Mouse (Mus musculus): ENCODE data around the gene Pkp4. TPM values are rescaled to one million over a fixed set of nuclear protein-coding genes. Genes with fewer than 3 reads are reported as not detected.
"Not testable (repeated sequence)": the region's sequence is repeated elsewhere in the genome, so short reads cannot be mapped to it uniquely, and the experiment has no call there.

Pkp4 gene
- polyA plus RNA-seq, 1 experiment from 2014 or later: 15.0 TPM

DNA sequence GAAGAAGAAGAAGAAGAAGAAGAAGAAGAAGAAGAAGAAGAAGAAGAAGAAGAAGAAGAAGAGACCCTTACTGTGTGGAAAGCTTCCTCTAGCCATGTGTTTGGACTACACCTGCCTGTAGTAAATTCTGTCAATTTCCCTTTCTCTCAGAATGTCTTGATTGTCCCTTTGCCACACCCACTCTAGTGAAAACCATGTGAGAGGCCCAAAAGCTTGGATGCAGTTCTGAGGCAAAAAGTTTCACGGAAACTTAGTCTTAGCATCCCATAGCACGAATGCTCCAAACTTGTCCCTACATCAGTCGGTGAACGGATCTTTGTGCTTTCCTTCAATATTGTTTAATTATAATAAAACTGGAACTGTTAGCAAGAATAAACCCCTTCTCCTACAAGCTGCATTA, 234.0 kb downstream of the Pkp4 start:
- no peak overlapping the region for H3K27ac ChIP-seq
- WGBS: 97% methylated on average over 4 of the region's 4 CpGs
- H3K4me3 ChIP-seq: no peak overlapping the region
- H3K36me3 ChIP-seq: no peaks in the 10 kb centered on the region
- H3K27me3 ChIP-seq (ENCODE audit: low read depth, poor library complexity, severe bottlenecking): no peaks in the 10 kb centered on the region
- no peak for DNase-seq (ENCODE audit: low spot score)
- no peaks in the 10 kb centered on the region for H3K9me3 ChIP-seq (replicated peaks)
- H3K4me1 ChIP-seq: no peaks in the 10 kb centered on the region

DNA sequence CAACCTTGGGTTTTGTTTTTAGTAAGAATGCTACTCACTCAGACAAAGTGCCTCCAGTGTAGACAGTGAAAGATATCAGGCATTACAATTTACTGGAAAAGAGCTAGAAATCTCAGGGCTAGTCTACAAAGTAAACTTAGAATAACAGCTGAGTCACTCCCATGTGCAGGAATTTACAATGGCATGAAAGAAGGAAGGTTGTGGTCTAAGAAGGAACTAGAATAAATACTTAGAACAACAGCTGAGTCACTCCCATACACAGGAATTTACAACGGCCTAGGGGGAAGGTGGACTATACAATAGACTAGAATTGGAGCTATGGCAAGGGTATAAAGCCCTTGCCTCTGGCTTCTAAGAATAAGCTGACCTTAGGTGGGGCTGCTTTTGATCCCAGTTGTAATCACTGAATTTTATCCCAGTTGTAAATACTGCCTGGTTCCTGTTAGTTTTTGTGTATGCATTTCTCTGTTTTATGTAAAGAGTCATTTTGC, 234.6 kb downstream of the Pkp4 start:
- not testable (repeated sequence) for H3K9me3 ChIP-seq (replicated peaks); H3K4me1 ChIP-seq; H3K36me3 ChIP-seq; H3K27me3 ChIP-seq (ENCODE audit: low read depth, poor library complexity, severe bottlenecking); H3K27ac ChIP-seq; H3K4me3 ChIP-seq; DNase-seq (ENCODE audit: low spot score)
- 98% methylated on average over 1 of the region's 1 CpGs for WGBS

DNA sequence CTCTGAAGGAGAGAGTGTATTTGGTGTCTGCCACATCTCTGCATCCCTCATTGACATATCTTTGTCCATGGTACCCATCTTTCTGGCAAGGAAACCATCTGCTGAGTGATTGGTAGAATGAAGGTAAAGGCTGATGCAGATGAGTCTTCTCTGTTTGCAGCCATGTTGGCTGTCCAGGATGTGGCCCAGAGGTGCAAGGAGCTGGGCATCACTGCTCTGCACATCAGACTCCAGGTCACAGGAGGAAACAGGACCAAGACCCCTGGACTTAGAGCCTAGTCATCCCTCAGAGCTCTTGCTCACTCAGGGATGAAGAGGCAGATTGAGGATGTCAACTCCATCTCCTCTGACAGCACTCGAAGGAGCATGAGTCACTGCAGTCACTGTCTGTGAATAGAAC, 235.9 kb downstream of the Pkp4 start:
- Histone ChIP-seq H3K27ac (no peak overlapping the region), H3K27me3 (ENCODE audit: low read depth, poor library complexity, severe bottlenecking) (no peaks in the 10 kb centered on the region), H3K9me3 (replicated peaks) (no peaks in the 10 kb centered on the region), H3K36me3 (no peaks in the 10 kb centered on the region), H3K4me3 (no peak overlapping the region), H3K4me1 (0 out of 2 replicates have a peak, but pooled peaks cover 4% of the 10 kb centered on the region)
- no peak for DNase-seq (ENCODE audit: low spot score)
- 93% methylated on average over 1 of the region's 1 CpGs for WGBS

DNA sequence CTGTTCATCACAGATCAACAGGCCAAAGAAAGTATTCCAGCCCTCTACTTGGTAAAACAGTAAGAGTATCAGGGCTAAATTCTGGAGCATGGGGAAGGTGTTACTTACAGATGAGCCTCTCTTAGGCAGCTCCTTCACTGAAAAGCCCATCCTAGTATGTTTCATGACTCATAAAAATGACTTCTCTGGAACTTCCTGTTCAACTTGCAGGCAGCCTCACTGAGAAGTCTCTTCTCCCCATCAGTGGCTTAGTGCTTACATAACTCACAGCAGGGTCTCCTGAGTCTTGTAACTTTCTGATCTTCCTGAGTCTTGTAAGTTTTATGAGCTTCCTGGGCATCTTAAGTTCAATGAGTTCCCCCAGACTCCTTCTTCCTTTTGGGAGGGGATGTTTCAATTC, 236.9 kb downstream of the Pkp4 start:
- DNase-seq (ENCODE audit: low spot score): no peak
- H3K27ac ChIP-seq: no peak overlapping the region
- no peak overlapping the region for H3K4me3 ChIP-seq
- no peaks in the 10 kb centered on the region for H3K9me3 ChIP-seq (replicated peaks)
- no peaks in the 10 kb centered on the region for H3K27me3 ChIP-seq (ENCODE audit: low read depth, poor library complexity, severe bottlenecking)
- H3K36me3 ChIP-seq: no peaks in the 10 kb centered on the region
- H3K4me1 ChIP-seq: peaks cover 12% of the 10 kb centered on the region; the same call in 1 of the 2 replicates

DNA sequence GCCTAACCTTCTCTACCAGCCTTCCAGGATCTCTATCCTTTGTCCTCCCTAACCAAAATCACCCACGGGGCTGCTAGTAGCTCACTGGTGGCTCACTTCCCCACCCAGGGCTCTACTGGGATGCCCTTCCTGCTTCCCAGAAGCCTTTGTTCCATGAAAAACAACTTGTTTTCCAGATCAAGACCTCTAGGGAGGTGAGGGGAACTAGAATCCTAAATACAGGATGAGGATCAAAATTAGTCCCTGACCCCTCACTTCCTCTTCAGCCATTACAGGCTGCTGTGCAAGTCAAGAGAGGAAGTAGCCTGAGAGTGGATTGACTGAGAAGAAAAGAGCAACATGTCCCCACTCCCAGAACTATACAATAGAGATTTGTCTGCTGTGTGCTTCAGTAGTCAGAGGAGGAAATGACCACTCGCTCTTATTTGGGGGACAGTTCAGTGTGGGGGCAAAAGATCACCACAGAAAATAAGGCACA, 240.3 kb downstream of the Pkp4 start:
- Histone ChIP-seq H3K36me3 (no peaks in the 10 kb centered on the region), H3K4me1 (peaks cover 12% of the 10 kb centered on the region; the same call in 1 of the 2 replicates), H3K4me3 (no peak overlapping the region), H3K27ac (0 out of 2 replicates have a peak overlapping the region, but pooled peaks have one; percentile 50), H3K9me3 (replicated peaks) (no peaks in the 10 kb centered on the region), H3K27me3 (ENCODE audit: low read depth, poor library complexity, severe bottlenecking) (no peaks in the 10 kb centered on the region)
- WGBS: 76% methylated on average over 2 of the region's 2 CpGs
- DNase-seq (ENCODE audit: low spot score): no peak

DNA sequence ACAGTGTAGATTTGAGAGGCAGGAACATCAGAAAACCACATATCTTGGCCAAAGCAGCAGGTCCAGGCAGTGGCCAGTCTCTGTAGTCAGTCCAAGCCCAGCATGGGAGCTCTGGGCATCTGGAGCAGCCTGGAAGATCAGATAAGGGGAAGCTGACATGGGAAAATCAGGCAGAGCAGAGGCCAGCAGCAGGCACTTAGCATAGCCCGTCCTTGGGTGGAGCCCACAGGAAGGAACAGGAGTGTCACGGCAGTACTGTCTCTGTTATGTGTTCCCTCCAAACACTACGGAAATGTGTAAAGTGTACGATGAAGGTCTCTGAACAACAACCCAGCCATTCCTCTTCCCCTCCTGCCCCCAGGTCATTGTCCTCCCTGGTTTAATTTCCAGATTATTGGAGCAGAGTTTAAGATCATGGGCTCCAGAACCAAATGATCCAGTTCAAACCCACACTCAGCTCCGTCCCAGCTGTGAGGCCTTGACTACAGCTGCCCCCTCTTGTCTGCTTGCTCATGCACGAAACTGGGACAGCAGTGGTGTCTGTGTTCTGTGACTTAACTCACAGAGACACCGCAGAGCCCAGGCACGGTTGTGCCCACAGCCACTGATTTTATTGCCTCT, 241.3 kb downstream of the Pkp4 start:
- 58% methylated on average over 8 of the region's 8 CpGs for WGBS
- DNase-seq (ENCODE audit: low spot score): no peak

DNA sequence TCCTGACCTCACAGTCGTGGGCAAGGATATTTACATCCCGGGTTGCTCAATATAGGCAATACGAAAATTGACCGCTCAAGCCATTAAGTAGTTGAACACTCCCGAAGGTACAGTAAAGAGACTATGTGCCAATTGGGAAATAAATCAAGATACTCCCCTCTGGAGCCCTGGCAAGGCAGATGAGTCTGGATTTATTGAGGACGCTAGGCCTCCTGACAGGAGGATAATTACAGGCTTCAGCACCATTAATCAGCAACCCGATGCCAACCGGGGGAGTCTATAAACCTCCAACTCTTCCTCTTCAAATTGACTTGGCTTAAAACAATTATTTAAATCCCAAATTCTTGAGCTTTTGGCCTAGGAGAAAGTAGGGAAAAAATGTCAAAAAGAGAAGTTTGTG, 243.4 kb downstream of the Pkp4 start:
- Histone ChIP-seq H3K4me3 (no peak overlapping the region), H3K36me3 (no peaks in the 10 kb centered on the region), H3K27ac (no peak overlapping the region), H3K9me3 (replicated peaks) (no peaks in the 10 kb centered on the region), H3K27me3 (ENCODE audit: low read depth, poor library complexity, severe bottlenecking) (no peaks in the 10 kb centered on the region), H3K4me1 (peaks cover 12% of the 10 kb centered on the region; the same call in 1 of the 2 replicates)
- 57% methylated on average over 8 of the region's 8 CpGs for WGBS
- DNase-seq (ENCODE audit: low spot score): no peak

More for the DNA sequence above, 241.3 kb downstream of the Pkp4 start:
- H3K36me3 ChIP-seq: no peaks in the 10 kb centered on the region
- H3K27me3 ChIP-seq (ENCODE audit: low read depth, poor library complexity, severe bottlenecking): no peaks in the 10 kb centered on the region
- H3K27ac ChIP-seq: peak overlapping the region; percentile 50
- H3K9me3 ChIP-seq (replicated peaks): no peaks in the 10 kb centered on the region
- no peak overlapping the region for H3K4me3 ChIP-seq
- H3K4me1 ChIP-seq: peaks cover 12% of the 10 kb centered on the region; the same call in 1 of the 2 replicates

Other genes starting within 250 kb of the Pkp4 start
- 0.23 and 0.70 TPM in 2 replicates for gene Ccdc148, start 167 bp upstream of the Pkp4 start, polyA plus RNA-seq (2016; fragmentation: Nextera tagmentation; extraction: Ambion mirVana)

Data from limb, embryonic 10.5 days (tissue).